Mouse (Mus musculus) adrenal gland, postnatal 10 days (tissue): ENCODE measurements around the gene Ltbp3. TPM values are rescaled to one million over a fixed set of nuclear protein-coding genes. Genes with fewer than 3 reads are reported as not detected.

Source experiments
- DNase-seq: peaks from one replicate; pipeline ENCODE4 v3.0.0; 2021; ENCODE audit warnings: mixed read lengths
- long read RNA-seq, 2 experiments: library from polyadenylated mRNA; stranded (forward); transcript quantifications; one replicate each; pipeline ENCODE4 v2.0.0; 2021
- total RNA-seq, 2 experiments: library from RNA; stranded (reverse); gene quantifications; 2 replicates each; pipeline ENCODE4 v1.2.3; 2021

Ltbp3 gene
- total RNA-seq: 100 to 1,000 TPM; 185 to 250 TPM
- long read RNA-seq, experiment 1, partial matches to known transcripts: 108 of 118 reads
- long read RNA-seq, experiment 1, other reads (novel, unspliced or antisense): 9 of 118 reads
- long read RNA-seq, experiment 2, partial matches to known transcripts: 25 of 33 reads
- long read RNA-seq, experiment 2, other reads (novel, unspliced or antisense): 6 of 33 reads

- peak; percentile 89 for DNase-seq
These were observed at the start of gene Ltbp3 for GRCm38 (mm10) chr19:5740320-5741317. Gene Ltbp3, plus strand, starts transcription at chr19:5740904.

GRCm38 (mm10) chr19:5691601-5692000, 49.1 kb upstream of the Ltbp3 start:
- DNase-seq: no peak

- DNase-seq: peak; percentile 64
These were observed 48.4 kb upstream of the Ltbp3 start for GRCm38 (mm10) chr19:5692086-5692912.

DNA sequence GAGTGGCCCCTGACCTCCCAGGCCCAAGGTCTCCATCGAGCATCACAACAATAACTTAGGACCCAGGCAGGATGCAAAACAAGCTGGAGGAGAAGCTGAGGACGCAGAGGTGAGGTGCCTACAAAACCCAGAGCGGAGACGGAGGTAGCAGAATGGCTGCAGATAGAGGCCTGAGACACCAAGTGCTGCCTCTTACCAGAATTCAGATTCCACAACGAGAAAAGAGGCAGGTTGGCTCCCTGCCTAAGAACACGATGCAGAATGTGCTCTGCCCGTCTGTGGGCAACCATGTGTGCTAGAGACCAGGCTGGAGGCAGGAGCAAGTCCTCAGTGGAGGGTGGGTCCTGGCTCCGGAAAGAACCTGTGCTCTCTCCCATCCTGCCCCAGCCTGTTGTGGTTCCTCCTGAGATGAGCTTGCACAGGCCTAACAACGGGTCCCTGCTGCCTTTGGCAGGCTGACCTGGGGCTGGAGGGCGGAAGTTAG, 47.7 kb upstream of the Ltbp3 start:
- no peak for DNase-seq

DNA sequence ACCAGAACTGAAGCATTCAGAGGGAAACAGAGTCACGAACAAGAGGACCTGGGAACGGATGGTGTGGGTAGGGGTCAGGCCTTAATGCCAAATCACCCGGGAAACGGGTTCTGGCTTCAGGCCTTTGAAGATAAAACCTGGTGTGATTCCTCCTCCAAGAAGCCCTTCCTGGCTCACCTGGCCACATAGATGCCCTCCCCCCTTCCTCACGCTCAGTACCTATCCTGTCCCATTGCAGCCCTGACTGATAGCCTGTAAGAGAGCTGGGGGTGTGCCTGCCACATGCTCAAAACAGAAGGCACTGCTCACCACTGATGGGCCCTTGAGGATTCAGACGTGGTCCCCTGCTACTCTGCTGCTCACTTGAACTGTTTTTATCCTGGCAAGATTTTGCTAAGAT, 46.9 kb upstream of the Ltbp3 start:
- no peak for DNase-seq

DNA sequence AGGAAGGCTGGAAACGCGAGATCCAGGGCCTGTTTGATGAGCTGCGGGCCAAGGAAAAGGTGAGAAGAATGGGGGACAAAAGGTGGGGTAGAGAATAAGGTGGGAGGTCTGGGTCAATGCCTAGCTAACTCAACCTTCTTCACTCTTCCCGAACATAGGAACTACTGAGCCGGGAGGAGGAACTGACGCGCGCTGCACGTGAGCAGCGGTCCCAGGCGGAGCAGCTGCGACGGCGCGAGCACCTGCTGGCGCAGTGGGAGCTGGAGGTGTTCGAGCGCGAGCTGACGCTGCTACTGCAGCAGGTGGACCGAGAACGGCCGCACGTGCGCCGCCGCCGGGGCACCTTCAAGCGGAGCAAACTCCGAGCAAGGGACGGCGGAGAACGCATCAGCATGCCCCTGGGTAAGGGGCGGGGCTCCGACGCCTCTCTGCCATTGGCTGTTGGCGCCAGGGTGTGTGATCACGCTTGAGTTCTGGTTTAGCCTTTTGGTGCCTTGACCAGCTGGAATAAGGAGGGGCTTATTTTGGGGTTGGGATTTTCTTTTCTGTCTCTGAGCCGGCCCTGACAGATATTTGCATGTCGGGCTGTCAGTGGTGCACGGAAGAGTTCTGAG, 44.7 kb upstream of the Ltbp3 start:
- no peak for DNase-seq

- no peak for DNase-seq
These were observed 36.4 kb upstream of the Ltbp3 start, which contains the start of gene Kcnk7 for GRCm38 (mm10) chr19:5704163-5704800. Gene Kcnk7, plus strand, starts transcription at chr19:5704367.

DNA sequence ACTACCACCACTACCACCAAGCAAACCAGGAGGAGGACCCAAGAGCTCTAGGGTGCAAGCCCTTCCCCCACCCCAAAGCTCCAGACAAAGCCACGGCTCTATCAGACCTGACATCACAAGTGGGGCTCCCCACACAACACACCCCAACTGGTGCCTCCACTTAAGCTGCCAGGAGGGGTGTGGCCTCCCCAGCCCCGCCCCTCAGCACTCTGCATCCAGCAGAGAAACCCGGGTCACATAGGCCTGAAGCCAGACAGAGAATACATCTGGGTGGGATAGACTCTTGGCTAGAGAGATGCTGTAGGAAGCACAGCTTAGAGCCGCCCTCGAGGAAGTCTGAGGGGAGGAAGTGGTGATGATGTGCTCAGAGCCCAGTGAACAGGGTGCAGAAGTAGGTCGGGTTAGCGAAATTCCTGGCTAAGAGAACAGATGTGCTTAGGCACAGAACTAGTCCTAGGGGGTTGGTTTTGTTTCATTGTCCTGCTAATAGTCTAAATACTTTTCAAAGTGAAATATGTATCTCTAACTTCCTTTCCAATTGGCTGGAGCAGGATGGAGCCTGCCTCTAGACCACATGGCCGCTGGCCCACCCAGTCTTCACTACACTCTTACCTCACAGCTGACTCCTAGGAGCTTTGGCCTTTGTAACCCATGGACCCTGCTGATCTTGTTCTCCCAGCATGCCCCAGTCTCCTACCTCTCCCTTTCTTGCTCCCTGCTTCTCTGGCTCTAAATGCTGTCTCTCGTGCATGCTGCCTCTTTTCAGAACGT, 35.7 kb upstream of the Ltbp3 start:
- peak; percentile 46 for DNase-seq

GRCm38 (mm10) chr19:5710068-5710467, 30.6 kb upstream of the Ltbp3 start:
- no peak for DNase-seq

DNA sequence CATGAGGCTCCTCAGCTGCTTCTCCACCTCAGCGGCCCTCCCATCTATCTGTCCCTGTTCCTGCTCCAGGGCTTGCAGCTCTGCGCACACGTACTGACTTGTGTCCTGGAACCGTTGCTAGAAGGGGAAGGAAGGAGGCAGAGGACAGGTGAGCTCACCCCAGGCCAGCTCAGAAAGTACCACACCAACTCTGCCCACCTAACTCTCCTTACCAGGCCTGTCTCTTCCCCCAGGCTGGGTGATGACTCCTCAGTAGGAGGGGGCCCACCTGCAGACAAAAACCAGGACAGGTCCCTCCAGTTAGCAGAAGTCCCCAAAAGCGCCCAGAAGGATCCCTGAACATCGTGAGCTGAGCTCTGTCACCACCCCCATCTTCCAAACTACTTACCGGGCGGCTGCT, 30.1 kb upstream of the Ltbp3 start:
- DNase-seq: no peak

DNA sequence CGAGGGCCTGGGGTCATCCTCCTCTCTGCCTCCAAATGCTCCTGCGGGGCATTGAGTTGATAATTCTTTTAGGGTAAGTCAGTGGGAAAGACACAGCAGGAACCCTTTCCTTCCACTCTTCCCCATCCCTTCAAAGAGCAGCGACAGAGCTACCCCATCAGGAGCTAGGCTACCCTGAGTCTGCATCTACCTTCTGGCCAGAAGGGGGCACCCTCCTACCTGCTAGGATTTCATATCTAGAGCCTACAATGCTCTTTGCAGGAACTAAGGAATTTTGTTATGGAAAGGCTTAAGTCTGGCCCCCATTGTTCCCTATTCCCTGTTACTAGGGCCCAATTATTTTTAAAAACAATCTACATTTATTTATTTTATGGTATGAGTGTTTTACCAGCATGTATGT, 29.5 kb upstream of the Ltbp3 start:
- DNase-seq: peak; percentile 84

GRCm38 (mm10) chr19:5711907-5712460, 28.7 kb upstream of the Ltbp3 start:
- no peak for DNase-seq

- no peak for DNase-seq
These were observed 27.4 kb upstream of the Ltbp3 start for GRCm38 (mm10) chr19:5713255-5713654.

DNA sequence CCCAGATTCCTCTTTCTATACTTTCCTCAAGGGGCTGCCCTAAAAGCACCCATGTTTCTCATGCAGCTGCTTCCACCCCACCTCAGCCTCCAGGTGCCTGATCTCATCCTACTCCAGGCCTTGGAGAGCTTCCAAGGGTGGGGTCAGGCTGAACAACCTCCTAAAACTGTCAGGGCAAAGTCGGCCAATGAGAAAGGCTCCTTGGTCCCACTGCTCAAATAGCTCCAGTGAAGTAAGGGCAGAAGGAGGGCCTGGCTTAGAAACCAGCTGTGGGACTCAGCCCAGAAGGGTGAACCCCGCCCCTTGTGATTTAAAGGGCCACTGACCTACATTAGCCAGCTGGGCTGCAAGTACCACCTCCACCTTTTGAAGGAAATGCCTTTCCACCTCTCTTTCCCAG, 27.0 kb upstream of the Ltbp3 start:
- DNase-seq: peak; percentile 80

DNA sequence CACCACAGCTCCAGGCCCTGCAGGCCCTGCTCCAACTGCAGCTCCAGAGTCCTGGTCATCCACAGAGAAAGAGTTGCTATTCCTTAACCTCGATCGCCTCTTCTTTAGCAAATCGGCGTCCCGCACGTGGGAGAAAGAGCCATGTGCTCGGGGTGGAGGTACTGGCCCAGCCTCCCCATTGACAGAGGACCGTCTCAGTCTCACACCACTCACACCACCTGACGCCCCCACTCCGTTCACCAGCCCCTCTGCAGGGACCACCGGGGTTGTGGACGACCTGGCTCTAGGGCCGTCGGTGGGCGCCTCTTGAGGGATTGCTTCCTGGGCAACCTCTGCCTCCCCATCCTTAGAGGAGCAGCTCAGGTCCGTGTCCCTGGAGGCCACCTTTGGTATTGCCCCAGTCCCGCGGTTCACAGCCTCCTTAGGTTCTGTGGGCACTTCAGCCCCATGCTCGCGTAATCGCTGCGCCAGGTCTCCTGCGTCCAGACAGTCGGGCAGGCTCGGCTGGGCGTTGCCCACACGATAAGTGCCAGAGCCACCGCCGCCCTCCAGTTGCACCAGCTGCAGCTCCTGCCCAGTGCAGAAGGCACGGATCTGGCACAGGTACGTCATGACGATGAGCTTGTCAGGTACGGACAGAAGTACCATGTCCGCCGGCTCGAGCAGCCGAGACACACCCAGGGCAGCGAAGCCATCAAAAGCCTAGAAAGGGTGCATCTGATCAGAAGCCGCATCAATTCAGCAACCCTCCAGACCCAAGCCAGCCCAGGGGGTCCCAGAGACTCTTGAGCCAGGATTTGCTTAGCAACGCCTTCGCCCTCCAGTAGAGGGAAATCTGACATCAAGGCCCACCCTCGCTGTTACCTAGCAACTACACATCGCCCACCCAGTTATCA, 24.7 kb upstream of the Ltbp3 start:
- no peak for DNase-seq

DNA sequence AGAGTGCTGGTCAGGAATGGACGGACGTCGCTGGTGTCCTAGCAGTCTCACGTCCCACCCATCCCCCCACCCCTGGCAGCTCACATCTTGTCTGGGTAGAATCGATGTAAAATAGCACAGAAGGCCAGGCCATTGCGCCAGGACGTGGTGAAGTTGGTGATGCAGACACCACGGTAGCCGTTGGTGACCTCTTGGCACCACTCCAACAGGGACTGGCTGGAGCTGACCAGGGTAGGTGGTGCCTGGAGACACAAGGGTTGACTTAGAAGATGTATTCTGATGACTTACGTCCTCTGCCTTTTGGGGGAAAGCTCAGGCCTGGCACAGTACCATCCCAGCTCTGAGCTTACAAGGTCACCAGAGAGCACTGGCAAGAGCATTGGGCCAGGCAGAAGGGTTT, 23.7 kb upstream of the Ltbp3 start:
- DNase-seq: peak; percentile 49

- DNase-seq: no peak
These were observed 19.5 kb upstream of the Ltbp3 start for GRCm38 (mm10) chr19:5721233-5721632.

GRCm38 (mm10) chr19:5722848-5723425, 17.8 kb upstream of the Ltbp3 start:
- DNase-seq: no peak
